ENCODE assay signal across 31 mouse cellular contexts in the genomic region with DNA sequence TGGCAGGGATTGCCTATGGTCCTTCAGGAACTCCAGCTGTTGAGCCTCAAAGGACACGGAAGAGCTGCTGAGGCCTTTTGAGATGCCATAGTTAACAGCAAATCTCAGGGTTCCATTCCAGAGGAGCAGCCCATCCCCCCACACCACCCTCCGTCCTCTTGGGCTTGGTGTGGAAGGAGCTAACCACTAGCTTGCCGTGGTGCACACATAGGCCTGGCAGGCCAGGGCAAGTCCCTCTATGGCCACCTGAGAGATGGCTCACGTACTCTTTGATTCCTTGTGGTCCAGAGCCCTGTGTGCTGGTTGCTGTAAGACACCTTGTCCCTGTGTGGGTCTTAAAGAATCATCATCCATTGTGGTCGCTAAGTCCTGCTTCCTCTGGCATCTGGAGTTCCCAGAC. TPM values are rescaled to one million over a fixed set of nuclear protein-coding genes. Genes with fewer than 3 reads are reported as not detected.
DNase-seq lines count a peak whose midpoint lies in the region; ATAC-seq and TF ChIP-seq lines count a peak whose summit lies in the region.
"Had no signal": no experiment of that assay in that cellular context is flagged by ENCODE, and none has a peak within 500 bp of the region (broad histone marks: within the 10 kb centered on the region; RNA-seq: fewer than 3 reads in every experiment).

No protein-coding gene starts in this region.

- H3K4me3 ChIP-seq in heart, embryonic 16.5 days (ENCODE audit: low read length) = no peak overlapping the region
- no peak overlapping the region for H3K4me3 ChIP-seq in heart, embryonic 11.5 days (ENCODE audit: low read depth, low read length)
- H3K4me3 ChIP-seq in lung, adult 2 months (replicated peaks; ENCODE audit: extremely low read depth, low read depth, low read length) = no peak overlapping the region
- H3K4me3 ChIP-seq: erythroblast, embryonic 14.5 days; forebrain, embryonic 12.5 days; hindbrain, embryonic 13.5 days; limb, embryonic 10.5 days; limb, embryonic 15.5 days; midbrain, embryonic 10.5 days; midbrain, embryonic 15.5 days had no signal

- peaks cover 31% of the 10 kb centered on the region for H3K36me3 ChIP-seq in heart, embryonic 16.5 days (ENCODE audit: control insufficient read depth, insufficient read depth)
- peaks cover 2% of the 10 kb centered on the region; the same call in 1 of the 2 replicates for H3K36me3 ChIP-seq in heart, embryonic 11.5 days (ENCODE audit: control insufficient read depth, insufficient read depth, low read length)
- H3K36me3 ChIP-seq: hindbrain, embryonic 13.5 days; midbrain, embryonic 15.5 days had no signal

- no peak for TF ChIP-seq CTCF in lung, adult 2 months (IDR thresholded peaks at IDR 0.05; ENCODE audit: insufficient read depth, low read length)

- peak; percentile 80 for DNase-seq in heart, adult 11 months
- DNase-seq in heart, adult 8-10 months (ENCODE audit: low spot score) = no peak
- peak; percentile 27 for DNase-seq in lung, postnatal 10 days
- DNase-seq in lung, adult 2 months = no peak
- DNase-seq in naive thymus-derived CD4-positive, alpha-beta T cell, adult 2 months (ENCODE audit: low read depth) = peak; percentile 23
- DNase-seq: adrenal gland, adult 2 months; adrenal gland, postnatal 36 days; cerebellum, adult 8-10 months; gastrocnemius, postnatal 14 days; heart, postnatal 36 days; kidney, adult 9 months; kidney, postnatal 14 days; layer of hippocampus, adult 9-11 months; lung, postnatal 14 days; right cerebral cortex, postnatal 25 days; thymus, adult 18-20 months; thymus, postnatal 25 days had no signal

- 83% methylated on average over 5 of the region's 5 CpGs for WGBS in heart, embryonic 16.5 days
- WGBS in heart, embryonic 11.5 days (ENCODE audit: insufficient replicate concordance) = 78% methylated on average over 5 of the region's 5 CpGs
- 87% methylated on average over 5 of the region's 5 CpGs for WGBS in lung, adult 2 months

- H3K27me3 ChIP-seq in heart, embryonic 16.5 days (ENCODE audit: control insufficient read depth, insufficient read depth, low read length) = no peaks in the 10 kb centered on the region
- no peaks in the 10 kb centered on the region for H3K27me3 ChIP-seq in heart, embryonic 11.5 days (ENCODE audit: control insufficient read depth, insufficient read depth, low read length)
- H3K27me3 ChIP-seq: forebrain, embryonic 12.5 days; hindbrain, embryonic 13.5 days; limb, embryonic 15.5 days; midbrain, embryonic 15.5 days had no signal

- H3K9me3 ChIP-seq in heart, embryonic 16.5 days (replicated peaks; ENCODE audit: control insufficient read depth, low read length) = no peaks in the 10 kb centered on the region
- H3K9me3 ChIP-seq in heart, embryonic 11.5 days (replicated peaks; ENCODE audit: control insufficient read depth, low read length) = no peaks in the 10 kb centered on the region
- H3K9me3 ChIP-seq: forebrain, embryonic 12.5 days; hindbrain, embryonic 13.5 days; limb, embryonic 10.5 days; limb, embryonic 15.5 days; midbrain, embryonic 10.5 days; midbrain, embryonic 15.5 days had no signal

- peaks cover 31% of the 10 kb centered on the region for H3K4me1 ChIP-seq in heart, embryonic 16.5 days (ENCODE audit: control insufficient read depth, insufficient read depth, low read length)
- H3K4me1 ChIP-seq in heart, embryonic 11.5 days (ENCODE audit: control insufficient read depth, insufficient read depth, low read length) = peaks cover 33% of the 10 kb centered on the region
- no peaks in the 10 kb centered on the region; the same call in 1 of the 2 replicates for H3K4me1 ChIP-seq in lung, adult 2 months (ENCODE audit: control insufficient read depth, insufficient read depth, low read length)
- H3K4me1 ChIP-seq: limb, embryonic 10.5 days; limb, embryonic 15.5 days; midbrain, embryonic 15.5 days had no signal

- peak overlapping the region; percentile 43 for H3K27ac ChIP-seq in heart, embryonic 16.5 days (ENCODE audit: low read length)
- no peak overlapping the region for H3K27ac ChIP-seq in heart, embryonic 11.5 days (ENCODE audit: low read depth, low read length)
- H3K27ac ChIP-seq: forebrain, embryonic 12.5 days; hindbrain, embryonic 13.5 days; limb, embryonic 10.5 days; limb, embryonic 15.5 days; liver, embryonic 14.5 days; midbrain, embryonic 15.5 days; stomach, postnatal 0 days had no signal

- ATAC-seq in heart, embryonic 16.5 days (replicated peaks; ENCODE audit: extremely low read depth, insufficient read depth, low FRiP score) = no peak
- no peak for ATAC-seq in heart, embryonic 11.5 days (replicated peaks; ENCODE audit: insufficient number of reproducible peaks, low FRiP score, low TSS enrichment)
- ATAC-seq: activated CD4-positive, CD25-positive, alpha-beta regulatory T cell, adult 4 months; intestine, postnatal 0 days; midbrain, embryonic 15.5 days had no signal

- no peak overlapping the region for H3K9ac ChIP-seq in heart, embryonic 16.5 days (ENCODE audit: low read length)
- H3K9ac ChIP-seq in heart, embryonic 11.5 days (ENCODE audit: low read depth, low read length) = no peak overlapping the region
- H3K9ac ChIP-seq: forebrain, embryonic 12.5 days; hindbrain, embryonic 13.5 days; limb, embryonic 15.5 days; liver, embryonic 14.5 days; midbrain, embryonic 15.5 days had no signal

- no peak overlapping the region for H3K4me2 ChIP-seq in heart, embryonic 16.5 days (ENCODE audit: low read depth, low read length)
- H3K4me2 ChIP-seq in heart, embryonic 11.5 days = no peak overlapping the region
- H3K4me2 ChIP-seq: forebrain, embryonic 12.5 days; hindbrain, embryonic 13.5 days; limb, embryonic 15.5 days; midbrain, embryonic 15.5 days had no signal

- TF ChIP-seq POLR2A in lung, adult 2 months (IDR thresholded peaks at IDR 0.05; ENCODE audit: borderline replicate concordance, extremely low read depth, low read depth, low read length) = no peak

RNA-seq across cellular contexts. Expression of a gene that starts 8.8 kb away (rescaled TPM):
- 10 to 100 TPM in 2 of 4 experiments, 1 to 10 TPM in 2; 7.6 to 11.6 (median 9.3) TPM for total RNA-seq in heart, adult 8-10 months (2022)
- polyA plus RNA-seq in heart, embryonic 16.5 days (2015; fragmentation: Nextera tagmentation; extraction: Ambion mirVana) = 33.7 and 35.7 TPM in 2 replicates
- polyA plus RNA-seq in heart, embryonic 11.5 days (2014; fragmentation: Nextera tagmentation; extraction: Ambion mirVana) = 30.0 and 33.5 TPM in 2 replicates
- 9.0 and 14.3 TPM in 2 replicates for polyA plus RNA-seq in lung, adult 2 months (2012; rRNA removed)

RNA-seq across cellular contexts. Expression of a gene that starts 55.9 kb away (rescaled TPM):
- under 1 TPM; 0.12 to 0.20 (median 0.19) TPM for total RNA-seq in heart, adult 8-10 months (2022)
- 0.99 and 1.4 TPM in 2 replicates for polyA plus RNA-seq in heart, embryonic 16.5 days (2015; fragmentation: Nextera tagmentation; extraction: Ambion mirVana)
- polyA plus RNA-seq in heart, embryonic 11.5 days (2014; fragmentation: Nextera tagmentation; extraction: Ambion mirVana) = 0.13 and 0.21 TPM in 2 replicates
- 0.10 and 0.19 TPM in 2 replicates for polyA plus RNA-seq in lung, adult 2 months (2012; rRNA removed)
- total RNA-seq: granulocyte monocyte progenitor cell, adult 5-6 weeks had no signal
- polyA plus RNA-seq: erythroblast, embryonic 14.5 days had no signal

Comparison
In these comparisons a context has a peak if more than half of its experiments do, and no peak if none do; other contexts are left out.
1. DNase-seq: peak in heart, adult 11 months (single experiment), lung, postnatal 10 days (single experiment) and naive thymus-derived CD4-positive, alpha-beta T cell, adult 2 months (single experiment); none in heart, adult 8-10 months (single experiment) and lung, adult 2 months (single experiment).